Mouse (Mus musculus) bone marrow, adult 2 months (tissue): ENCODE data around the gene Man1b1. TPM values are rescaled to one million over a fixed set of nuclear protein-coding genes. Genes with fewer than 3 reads are reported as not detected.
A peak's percentile ranks its signal among the peaks of the same experiment; 100 is the strongest.

Experiments used
- H3K27ac ChIP-seq: fragments of 200-500 bp; 2 replicates; pipeline ENCODE4 v1.5.1; 2012; ENCODE audit warnings: low read depth, mild to moderate bottlenecking, control low read depth, inconsistent platforms, low read length; ENCODE audit not compliant: control insufficient read depth, poor library complexity, insufficient read depth
- H3K4me1 ChIP-seq: fragments of 200-500 bp; 2 replicates; pipeline ENCODE4 v1.6.1; 2011; ENCODE audit warnings: low read length; ENCODE audit not compliant: control insufficient read depth, insufficient read depth
- H3K4me3 ChIP-seq: fragments of 200-500 bp; replicated peaks from 2 replicates; pipeline ENCODE3; 2011; ENCODE audit warnings: mild to moderate bottlenecking, low read depth, low read length, control low read depth; ENCODE audit not compliant: control insufficient read depth
- CTCF ChIP-seq: fragments of 200-500 bp; IDR thresholded peaks from 2 replicates; pipeline ENCODE4 v1.5.1; 2011; ENCODE audit warnings: low read length, control low read depth; ENCODE audit not compliant: control insufficient read depth, insufficient read depth
- POLR2A ChIP-seq: fragments of 200-500 bp; IDR thresholded peaks from 2 replicates; pipeline ENCODE4 v1.6.1; 2011; ENCODE audit warnings: low read depth, mild to moderate bottlenecking, control low read depth, low read length, borderline replicate concordance; ENCODE audit not compliant: control insufficient read depth
- WGBS: fragments of 180-500 bp; shearing (Covaris S2); methylation state at CpG from one replicate; pipeline ENCODE4 v1.1.7; 2018; 5-methylcytosine and 5-hydroxymethylcytosine counted together
- polyA plus RNA-seq: library from polyadenylated mRNA; stranded (reverse); fragments of >200 nt; gene quantifications from 2 replicates; pipeline ENCODE4 v1.2.4, GENCODE M21; 2011; ENCODE audit warnings: low replicate concordance; ENCODE audit not compliant: missing spikeins, insufficient read depth, insufficient read length

Gene Man1b1
- polyA plus RNA-seq, 1 experiment: 33.0 TPM

GRCm38 (mm10) chr2:25365091-25365761 lies 33.1 kb downstream of the Man1b1 start, which contains the start of gene Uap1l1:
Uap1l1 (minus strand) TSS chr2:25365682.
- H3K27ac ChIP-seq: peak within 1 kb of the TSS; percentile 96
- WGBS: under 1% methylated on average over 54 of the region's 54 CpGs
- H3K4me3 ChIP-seq: peak within 1 kb of the TSS; percentile 83
- peaks cover 3% of the 10 kb centered on the region for H3K4me1 ChIP-seq
- TF ChIP-seq POLR2A: peak; percentile 83; the same call in 1 of the 2 replicates
- no peak for TF ChIP-seq CTCF

GRCm38 (mm10) chr2:25369996-25370395 lies 37.9 kb downstream of the Man1b1 start:
- Histone ChIP-seq H3K4me3 (no peak overlapping the region), H3K4me1 (peaks cover 3% of the 10 kb centered on the region), H3K27ac (no peak overlapping the region)
- TF ChIP-seq CTCF (no peak), POLR2A (no peak)
- WGBS: 71% methylated on average over 3 of the region's 3 CpGs

DNA sequence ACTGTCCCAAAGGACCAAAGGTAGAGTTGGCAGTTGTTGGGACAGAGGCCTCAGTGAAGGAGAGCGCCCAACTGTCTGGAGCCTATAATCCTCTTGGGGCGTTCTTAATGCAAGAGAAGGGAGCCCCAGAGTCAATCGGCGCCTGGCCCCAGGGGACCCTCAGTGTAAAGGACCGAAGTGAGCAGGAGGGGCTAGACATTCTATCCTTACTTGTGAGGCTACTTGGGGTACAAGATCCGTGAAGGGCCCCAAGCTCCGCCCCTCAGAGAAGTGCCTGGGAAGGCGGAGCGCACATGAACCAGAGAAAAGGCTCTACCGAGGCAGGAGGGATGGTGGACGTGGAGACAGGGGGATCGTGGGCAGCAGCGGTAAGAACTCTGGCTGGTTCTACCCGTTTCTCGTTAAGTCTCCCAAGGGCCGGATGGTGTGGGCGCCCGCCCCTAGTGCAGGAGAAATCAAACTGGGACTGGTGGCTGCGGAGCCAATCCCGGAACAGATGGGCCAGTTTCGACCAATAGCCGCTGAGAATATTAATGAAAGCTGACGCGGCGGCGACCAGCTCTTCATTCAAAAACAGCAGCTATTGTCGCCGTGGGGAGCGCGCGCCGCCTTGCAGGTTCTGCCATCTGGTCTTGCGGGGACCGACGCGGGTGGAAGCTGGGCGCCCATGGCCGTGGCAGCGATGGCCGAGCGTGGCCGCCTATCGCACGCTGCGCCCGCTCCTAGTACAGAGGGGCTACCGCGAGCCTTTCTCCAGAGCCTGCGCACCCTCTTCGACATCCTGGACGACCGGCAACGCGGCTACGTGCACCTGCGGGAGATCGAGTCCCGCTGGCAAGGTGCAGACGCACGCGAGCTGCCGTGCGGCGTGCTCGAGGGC lies 39.9 kb downstream of the Man1b1 start, which contains the start of gene Sapcd2:
Gene Sapcd2, plus strand, starts transcription at position 558 of the 880 bp plus-strand sequence.
- 2% methylated on average over 65 of the region's 65 CpGs for WGBS
- TF ChIP-seq POLR2A (peak; percentile 78), CTCF (no peak)
- peaks cover 3% of the 10 kb centered on the region for H3K4me1 ChIP-seq
- peak within 1 kb of the TSS; percentile 50 for H3K27ac ChIP-seq
- peak within 1 kb of the TSS; percentile 61 for H3K4me3 ChIP-seq

DNA sequence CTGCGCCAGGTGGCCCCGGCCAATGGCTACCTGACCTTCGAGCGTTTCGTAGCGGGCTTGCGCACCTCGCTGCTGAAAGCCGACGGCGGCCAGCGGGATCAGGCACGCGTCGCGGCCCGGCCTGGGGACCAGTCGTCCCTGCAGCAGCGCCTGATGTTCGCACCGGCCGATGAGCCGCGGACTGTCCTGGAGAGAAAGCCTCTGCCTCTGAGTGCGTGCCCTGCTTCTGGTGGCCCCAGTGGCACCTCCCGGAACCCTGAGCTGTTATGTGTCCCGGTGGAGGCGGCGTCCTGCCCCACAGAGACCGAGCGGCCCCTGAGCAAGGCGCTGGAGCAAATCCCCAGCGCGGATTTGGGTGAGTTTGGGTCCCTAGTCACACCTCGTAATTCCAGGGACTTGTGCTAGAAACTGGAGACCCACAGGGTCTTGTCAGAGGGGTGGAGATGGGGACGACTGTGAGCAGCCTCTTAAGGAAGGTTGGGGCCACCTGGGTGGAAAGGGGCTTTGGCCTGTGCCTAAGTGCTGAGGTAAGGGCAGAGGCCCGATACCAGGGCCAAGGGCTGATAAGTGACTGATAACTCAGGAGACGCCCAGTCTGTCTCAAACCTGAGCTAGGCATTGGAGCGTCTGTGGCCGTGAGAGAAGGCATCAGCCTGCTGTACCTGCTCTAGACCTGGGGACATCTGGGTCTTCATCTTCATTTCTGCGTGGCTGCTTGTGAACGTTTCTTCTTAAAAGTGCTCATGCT lies 40.7 kb downstream of the Man1b1 start:
- 3% methylated on average over 42 of the region's 42 CpGs for WGBS
- TF ChIP-seq CTCF: no peak
- peaks cover 3% of the 10 kb centered on the region for H3K4me1 ChIP-seq
- peak overlapping the region; percentile 61 for H3K4me3 ChIP-seq
- H3K27ac ChIP-seq: peak overlapping the region; percentile 50

DNA sequence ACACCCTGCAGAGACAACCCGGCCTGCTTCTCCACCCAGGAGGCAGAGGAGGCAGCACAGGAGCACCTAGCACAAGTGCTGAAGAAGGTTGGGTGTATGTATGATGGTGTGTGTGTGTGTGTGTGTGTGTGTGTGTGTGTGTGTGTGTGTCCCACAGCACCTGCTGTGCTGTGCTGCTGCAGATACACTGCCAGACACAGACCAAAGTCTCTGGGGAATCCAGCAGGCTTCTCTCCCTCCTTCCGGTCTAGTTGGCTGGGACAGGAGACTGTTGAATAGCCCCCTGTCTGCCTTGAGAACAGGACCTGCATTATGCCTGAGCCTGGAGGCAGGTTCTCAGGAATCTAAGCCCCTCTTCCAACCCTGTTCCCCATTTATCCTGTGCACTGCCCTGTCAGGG lies 41.3 kb downstream of the Man1b1 start:
- WGBS: 46% methylated on average over 2 of the region's 2 CpGs
- Histone ChIP-seq H3K4me3 (peak overlapping the region; percentile 61), H3K27ac (no peak overlapping the region), H3K4me1 (peaks cover 3% of the 10 kb centered on the region)
- TF ChIP-seq POLR2A: no peak
- TF ChIP-seq CTCF: no peak

DNA sequence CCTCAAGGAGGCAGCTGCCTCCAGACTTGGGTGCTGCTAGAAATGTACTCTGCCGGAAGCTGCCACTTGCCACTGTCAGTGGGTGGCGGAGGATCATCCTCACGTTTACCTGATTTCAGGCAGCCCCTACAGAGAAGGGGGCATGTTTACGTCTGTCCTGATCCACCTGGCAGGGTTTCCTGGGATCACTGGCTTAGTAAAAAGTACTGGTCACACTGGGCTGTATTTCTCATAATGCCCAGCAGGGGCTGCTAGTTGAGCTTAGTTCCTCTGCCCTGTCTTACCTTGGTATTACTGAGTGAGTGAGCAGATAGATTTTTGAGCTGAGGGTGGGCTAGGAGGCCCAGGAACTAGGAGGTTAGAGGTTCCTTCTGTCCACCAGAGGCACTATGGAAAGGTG lies 44.5 kb downstream of the Man1b1 start:
- Histone ChIP-seq H3K27ac (no peak overlapping the region), H3K4me1 (peaks cover 3% of the 10 kb centered on the region), H3K4me3 (no peak overlapping the region)
- 70% methylated on average over 4 of the region's 4 CpGs for WGBS
- TF ChIP-seq CTCF: no peak
- TF ChIP-seq POLR2A: no peak

GRCm38 (mm10) chr2:25384492-25384891 lies 52.4 kb downstream of the Man1b1 start:
- WGBS: 81% methylated on average over 5 of the region's 5 CpGs
- TF ChIP-seq POLR2A: no peak
- TF ChIP-seq CTCF: no peak
- Histone ChIP-seq H3K27ac (no peak overlapping the region), H3K4me3 (no peak overlapping the region), H3K4me1 (no peaks in the 10 kb centered on the region; the same call in 1 of the 2 replicates)

DNA sequence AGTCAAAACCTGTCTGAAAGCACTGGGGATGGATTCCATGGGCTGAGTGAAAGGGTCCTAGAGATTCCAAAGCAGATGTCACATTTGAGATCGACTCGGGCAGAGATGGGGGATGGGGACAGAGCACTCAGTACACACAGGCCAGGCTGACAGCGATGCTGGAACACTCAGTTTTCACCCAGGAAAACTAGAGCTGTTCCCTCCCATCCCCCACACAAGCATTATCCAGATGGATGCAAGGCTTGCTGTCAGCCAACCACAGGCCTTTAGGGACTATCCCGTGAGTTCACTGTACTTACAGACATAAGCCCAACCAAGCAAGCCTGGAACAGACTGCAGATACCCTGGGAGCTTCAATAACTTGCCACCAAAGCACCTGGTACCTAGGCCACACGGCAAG lies 59.1 kb downstream of the Man1b1 start:
- no peaks in the 10 kb centered on the region for H3K4me1 ChIP-seq
- no peak overlapping the region for H3K4me3 ChIP-seq
- TF ChIP-seq CTCF (no peak), POLR2A (no peak)
- 69% methylated on average over 5 of the region's 5 CpGs for WGBS
- H3K27ac ChIP-seq: no peak overlapping the region
